19 mouse cellular contexts compared by ENCODE assay signal in genomic region chr16:59772297-59772696, GRCm38 (mm10).
"Had no signal": no experiment of that assay in that cellular context is flagged by ENCODE, and none has a peak within 500 bp of the region (broad histone marks: within the 10 kb centered on the region; RNA-seq: fewer than 3 reads in every experiment).

No protein-coding gene starts in this region.

- H3K36me3 ChIP-seq: intestine, embryonic 15.5 days; liver, embryonic 13.5 days; lung, embryonic 15.5 days; midbrain, embryonic 10.5 days; midbrain, embryonic 13.5 days; neural tube, embryonic 13.5 days; stomach, embryonic 15.5 days had no signal

- H3K27ac ChIP-seq: intestine, embryonic 15.5 days; left cerebral cortex, adult 2 months; liver, embryonic 13.5 days; lung, embryonic 15.5 days; midbrain, embryonic 10.5 days; midbrain, embryonic 13.5 days; neural tube, embryonic 13.5 days; stomach, embryonic 15.5 days had no signal

- H3K9me3 ChIP-seq: intestine, embryonic 15.5 days; liver, embryonic 13.5 days; lung, embryonic 15.5 days; midbrain, embryonic 10.5 days; midbrain, embryonic 13.5 days; neural tube, embryonic 13.5 days; stomach, embryonic 15.5 days had no signal

- H3K27me3 ChIP-seq: intestine, embryonic 15.5 days; liver, embryonic 13.5 days; lung, embryonic 15.5 days; megakaryocyte, embryonic 14.5 days; midbrain, embryonic 13.5 days; neural tube, embryonic 13.5 days; stomach, embryonic 15.5 days had no signal

- ATAC-seq: intestine, embryonic 15.5 days; midbrain, embryonic 13.5 days; midbrain, embryonic 16.5 days had no signal

- H3K4me1 ChIP-seq: intestine, embryonic 15.5 days; liver, embryonic 13.5 days; lung, embryonic 15.5 days; megakaryocyte, embryonic 14.5 days; midbrain, embryonic 10.5 days; midbrain, embryonic 13.5 days; neural tube, embryonic 13.5 days; stomach, embryonic 15.5 days had no signal

- H3K4me3 ChIP-seq: intestine, embryonic 15.5 days; left cerebral cortex, adult 2 months; liver, embryonic 13.5 days; lung, embryonic 15.5 days; megakaryocyte, embryonic 14.5 days; midbrain, embryonic 10.5 days; midbrain, embryonic 13.5 days; myocyte; neural tube, embryonic 13.5 days; stomach, embryonic 15.5 days had no signal

- H3K4me2 ChIP-seq: intestine, embryonic 15.5 days; liver, embryonic 13.5 days; lung, embryonic 15.5 days; midbrain, embryonic 13.5 days; neural tube, embryonic 13.5 days; stomach, embryonic 15.5 days had no signal

- DNase-seq: kidney, adult 9 months; layer of hippocampus, postnatal 36 days; liver, embryonic 13.5 days; lung, postnatal 10 days; lung, postnatal 36 days; retina, postnatal 1 day; right cerebral cortex, postnatal 25 days; spleen, adult 18-20 months; thymus, postnatal 25 days had no signal

- H3K9ac ChIP-seq: intestine, embryonic 15.5 days; liver, embryonic 13.5 days; lung, embryonic 15.5 days; midbrain, embryonic 13.5 days; neural tube, embryonic 13.5 days; stomach, embryonic 15.5 days had no signal
